Mouse (Mus musculus) granulocyte monocyte progenitor cell, adult 5-6 weeks (primary cell): Measurements from ENCODE around the gene Id3. TPM values are rescaled to one million over a fixed set of nuclear protein-coding genes. Genes with fewer than 3 reads are reported as not detected.
"Not testable (repeated sequence)": the region's sequence is repeated elsewhere in the genome, so short reads cannot be mapped to it uniquely, and the experiment has no call there.

Experiments
- ATAC-seq: replicated peaks from 2 replicates; pipeline ENCODE4 v1.8.0; 2016; ENCODE audit warnings: mild to moderate bottlenecking, moderate TSS enrichment, inconsistent platforms; ENCODE audit not compliant: poor library complexity, severe bottlenecking
- total RNA-seq, 2 experiments: library from RNA; stranded (forward) in 1 of 2; stranded (reverse) in 1 of 2; fragments of 200-712, 200-1000 nt in 1 of 2; fragments of >200 nt in 1 of 2; fragmentation: Nextera tagmentation in 1 of 2; gene quantifications; 2 replicates each; pipeline ENCODE4 v1.2.3; 2014 to 2017

Id3 gene
- total RNA-seq (2014; fragmentation: Nextera tagmentation): not detected in 2 replicates
- total RNA-seq (2017): not detected in 2 replicates

GRCm38 (mm10) chr4:136143193-136143976 is at the start of gene Id3:
TSS of gene Id3 (plus strand) at chr4:136143497.
- peak; percentile 70 for ATAC-seq

- ATAC-seq: no peak
These were observed 48.6 kb upstream of the Id3 start for GRCm38 (mm10) chr4:136094519-136095219.

- no peak for ATAC-seq
These were observed 47.7 kb upstream of the Id3 start for GRCm38 (mm10) chr4:136095490-136096105.

GRCm38 (mm10) chr4:136096446-136097113 is 46.7 kb upstream of the Id3 start:
- ATAC-seq: no peak

- ATAC-seq: no peak
These were observed 44.9 kb upstream of the Id3 start for GRCm38 (mm10) chr4:136098446-136098845.

- no peak for ATAC-seq
These were observed 42.8 kb upstream of the Id3 start for GRCm38 (mm10) chr4:136100396-136101070.

GRCm38 (mm10) chr4:136101753-136102152 is 41.5 kb upstream of the Id3 start:
- ATAC-seq: not testable (repeated sequence)

GRCm38 (mm10) chr4:136104590-136105337 is 38.5 kb upstream of the Id3 start:
- no peak for ATAC-seq

GRCm38 (mm10) chr4:136106880-136107301 is 36.4 kb upstream of the Id3 start:
- no peak for ATAC-seq

- ATAC-seq: no peak
These were observed 34.1 kb upstream of the Id3 start for GRCm38 (mm10) chr4:136109153-136109552.

GRCm38 (mm10) chr4:136109941-136110900 is 33.1 kb upstream of the Id3 start:
- no peak for ATAC-seq

GRCm38 (mm10) chr4:136112344-136112743 is 31.0 kb upstream of the Id3 start:
- ATAC-seq: no peak

GRCm38 (mm10) chr4:136114747-136115146 is 28.6 kb upstream of the Id3 start:
- ATAC-seq: no peak

GRCm38 (mm10) chr4:136117022-136117421 is 26.3 kb upstream of the Id3 start:
- peak; percentile 96 for ATAC-seq

- ATAC-seq: peak; percentile 20; the same call in 1 of the 2 replicates
These were observed 23.3 kb upstream of the Id3 start for GRCm38 (mm10) chr4:136120041-136120440.

- no peak for ATAC-seq
These were observed 22.1 kb upstream of the Id3 start for GRCm38 (mm10) chr4:136121158-136121557.

- no peak for ATAC-seq
These were observed 21.3 kb upstream of the Id3 start for GRCm38 (mm10) chr4:136121844-136122468.
